Mouse (Mus musculus) left cerebral cortex, postnatal 10 days (tissue): ENCODE measurements around the gene Retreg1. TPM values are rescaled to one million over a fixed set of nuclear protein-coding genes. Genes with fewer than 3 reads are reported as not detected.

Experiments used
- DNase-seq, 2 experiments: peaks; one replicate each; pipeline ENCODE4 v3.0.0; 2021 to 2022; ENCODE audit warnings: low spot score in 2 of 2, mixed read lengths in 1 of 2; ENCODE audit errors: extremely low spot score in 1 of 2
- intact Hi-C: fragments of 180-260 bp; cut with DNase I; formaldehyde crosslinking; loops from one replicate; pipeline ENCODE4 v1.15.1; 2025
- total RNA-seq, 2 experiments: library from RNA; stranded (reverse); gene quantifications; 2 replicates each; pipeline ENCODE4 v1.2.3; 2021

The Retreg1 gene
- total RNA-seq: 10 to 100 TPM; 42.1 to 44.2 TPM

GRCm38 (mm10) chr15:25843086-25843991 lies at the start of gene Retreg1:
Gene Retreg1 (plus strand): TSS chr15:25843180.
- intact Hi-C loops: no loop called here
- DNase-seq: peak; percentile 51 to 86

GRCm38 (mm10) chr15:25794123-25794522 lies 48.9 kb upstream of the Retreg1 start:
- intact Hi-C loops: loop anchor here (10.0 kb wide), 1 partner anchor 359 kb away; no protein-coding TSS in a partner anchor
- no peak for DNase-seq

GRCm38 (mm10) chr15:25795496-25795895 lies 47.5 kb upstream of the Retreg1 start:
- intact Hi-C loops: loop anchor here (5.0 to 10.0 kb wide), 3 partner anchors 63 to 1203 kb away; no protein-coding TSS in a partner anchor
- DNase-seq: no peak

GRCm38 (mm10) chr15:25796353-25796752 lies 46.6 kb upstream of the Retreg1 start:
- peak in 1 of 2 experiments; percentile 46 for DNase-seq
- intact Hi-C loops: loop anchor here (5.0 to 10.0 kb wide), 3 partner anchors 64 to 1204 kb away; no protein-coding TSS in a partner anchor

GRCm38 (mm10) chr15:25797179-25797578 lies 45.8 kb upstream of the Retreg1 start:
- no peak for DNase-seq
- intact Hi-C loops: loop anchor here (5.0 to 10.0 kb wide), 3 partner anchors 65 to 1205 kb away; no protein-coding TSS in a partner anchor

- intact Hi-C loops: loop anchor here (5.0 to 10.0 kb wide), 3 partner anchors 66 to 1206 kb away; no protein-coding TSS in a partner anchor
- DNase-seq: no peak
Observed at GRCm38 (mm10) chr15:25797888-25798287, 45.1 kb upstream of the Retreg1 start.

- no peak for DNase-seq
- intact Hi-C loops: no loop called here
Observed at GRCm38 (mm10) chr15:25801726-25802125, 41.3 kb upstream of the Retreg1 start.

- intact Hi-C loops: no loop called here
- no peak for DNase-seq
Observed at GRCm38 (mm10) chr15:25802194-25802593, 40.8 kb upstream of the Retreg1 start.

- no peak for DNase-seq
- intact Hi-C loops: no loop called here
Observed at GRCm38 (mm10) chr15:25803111-25803510, 39.9 kb upstream of the Retreg1 start.

- peak; percentile 75 to 79 for DNase-seq
- intact Hi-C loops: loop anchor here (2.0 to 5.0 kb wide), 2 partner anchors 92 to 153 kb away; no protein-coding TSS in a partner anchor
Observed at GRCm38 (mm10) chr15:25805336-25806110, 37.5 kb upstream of the Retreg1 start.

GRCm38 (mm10) chr15:25806363-25806762 lies 36.6 kb upstream of the Retreg1 start:
- no peak for DNase-seq
- intact Hi-C loops: loop anchor here (5.0 kb wide), 1 partner anchor 91 kb away; no protein-coding TSS in a partner anchor

GRCm38 (mm10) chr15:25806878-25807277 lies 36.1 kb upstream of the Retreg1 start:
- intact Hi-C loops: loop anchor here (5.0 kb wide), 1 partner anchor 90 kb away; no protein-coding TSS in a partner anchor

GRCm38 (mm10) chr15:25808677-25809460 lies 34.1 kb upstream of the Retreg1 start:
- DNase-seq: no peak
- intact Hi-C loops: loop anchor here (5.0 kb wide), 1 partner anchor 88 kb away; no protein-coding TSS in a partner anchor

More at GRCm38 (mm10) chr15:25806878-25807277, 36.1 kb upstream of the Retreg1 start:
- DNase-seq: no peak

- DNase-seq: no peak
- intact Hi-C loops: loop anchor here (5.0 kb wide), 2 partner anchors 88 to 133 kb away; no protein-coding TSS in a partner anchor
Observed at GRCm38 (mm10) chr15:25809669-25810068, 33.3 kb upstream of the Retreg1 start.

- no peak for DNase-seq
- intact Hi-C loops: loop anchor here (5.0 kb wide), 1 partner anchor 130 kb away; no protein-coding TSS in a partner anchor
Observed at GRCm38 (mm10) chr15:25811834-25812250, 31.1 kb upstream of the Retreg1 start.

- no peak for DNase-seq
- intact Hi-C loops: loop anchor here (5.0 kb wide), 1 partner anchor 130 kb away; no protein-coding TSS in a partner anchor
Observed at GRCm38 (mm10) chr15:25812479-25812878, 30.5 kb upstream of the Retreg1 start.

- intact Hi-C loops: loop anchor here (5.0 kb wide), 1 partner anchor 128 kb away; no protein-coding TSS in a partner anchor
- DNase-seq: no peak
Observed at GRCm38 (mm10) chr15:25814535-25814934, 28.4 kb upstream of the Retreg1 start.

GRCm38 (mm10) chr15:25817191-25817590 lies 25.8 kb upstream of the Retreg1 start:
- intact Hi-C loops: no loop called here
- DNase-seq: no peak
